Mouse (Mus musculus) embryonic facial prominence, embryonic 11.5 days (tissue): Measurements from ENCODE around the gene Cir1. TPM values are rescaled to one million over a fixed set of nuclear protein-coding genes. Genes with fewer than 3 reads are reported as not detected.

Source experiments
- ATAC-seq: fragments of 200-750 bp; cut with Nextera tagmentation; replicated peaks from 2 replicates; pipeline ENCODE4 v1.8.0; 2017; ENCODE audit warnings: low read depth; ENCODE audit not compliant: insufficient number of reproducible peaks, low FRiP score, low TSS enrichment
- DNase-seq: peaks from one replicate; pipeline ENCODE4 v3.0.0-alpha.2; 2015; ENCODE audit warnings: low spot score
- H3K27ac ChIP-seq: fragments of 300-500 bp; sonication (generic); replicated peaks from 2 replicates; pipeline ENCODE4 v1.5.1; 2014; ENCODE audit warnings: mild to moderate bottlenecking, low read depth, low read length, control low read depth
- H3K27me3 ChIP-seq: fragments of 300-500 bp; sonication (generic); 2 replicates; pipeline ENCODE4 v1.6.1; 2014; ENCODE audit warnings: mild to moderate bottlenecking, low read length, moderate library complexity, mixed read lengths; ENCODE audit not compliant: control insufficient read depth, insufficient read depth
- H3K36me3 ChIP-seq: fragments of 300-500 bp; sonication (generic); replicated peaks from 2 replicates; pipeline ENCODE4 v1.6.1; 2014; ENCODE audit warnings: low read depth, mild to moderate bottlenecking, low read length, moderate library complexity, mixed read lengths; ENCODE audit not compliant: control insufficient read depth, insufficient read depth
- H3K4me1 ChIP-seq: fragments of 300-500 bp; sonication (generic); 2 replicates; pipeline ENCODE4 v1.6.1; 2014; ENCODE audit warnings: low read length, mixed read lengths; ENCODE audit not compliant: control insufficient read depth, insufficient read depth
- H3K4me2 ChIP-seq: fragments of 300-500 bp; sonication (generic); 2 replicates; pipeline ENCODE4 v1.6.1; 2014; ENCODE audit warnings: low read depth, mild to moderate bottlenecking, control low read depth, low read length, moderate library complexity
- H3K4me3 ChIP-seq: fragments of 300-500 bp; sonication (generic); 2 replicates; pipeline ENCODE4 v1.5.1; 2014; ENCODE audit warnings: low read depth, low read length, control low read depth
- H3K9ac ChIP-seq: fragments of 300-500 bp; sonication (generic); replicated peaks from 2 replicates; pipeline ENCODE4 v1.6.1; 2014; ENCODE audit warnings: mild to moderate bottlenecking, control low read depth, low read length
- H3K9me3 ChIP-seq: fragments of 300-500 bp; sonication (generic); replicated peaks from 2 replicates; pipeline ENCODE4 v1.6.1; 2016; ENCODE audit warnings: mild to moderate bottlenecking, low read length, inconsistent platforms, mixed read lengths; ENCODE audit not compliant: control insufficient read depth
- WGBS: fragments of 180-500 bp; shearing (Covaris S2); extraction: QIAGEN DNeasy Blood & Tissue Kit; methylation state at CpG from one replicate; pipeline ENCODE4 v1.1.7; 2014; 5-methylcytosine and 5-hydroxymethylcytosine counted together
- polyA plus RNA-seq: library from polyadenylated mRNA; unstranded; fragments of >200 nt; fragmentation: Nextera tagmentation; extraction: Ambion mirVana; gene quantifications from 2 replicates; pipeline ENCODE4 v1.2.1, GENCODE M21; 2014

Gene Cir1
- polyA plus RNA-seq, 1 experiment from 2014 or later, result 26.8 TPM

GRCm38 (mm10) chr2:73279271-73280038 is 33.0 kb downstream of the Cir1 start:
- H3K4me2 ChIP-seq, result peak overlapping the region; percentile 28; the same call in 1 of the 2 replicates
- no peak overlapping the region for H3K9ac ChIP-seq
- H3K27me3 ChIP-seq, result peaks cover 41% of the 10 kb centered on the region
- peak; percentile 17 for DNase-seq
- H3K4me3 ChIP-seq, result peak overlapping the region; percentile 8; the same call in 1 of the 2 replicates
- no peak overlapping the region for H3K27ac ChIP-seq
- peaks cover 10% of the 10 kb centered on the region for H3K4me1 ChIP-seq
- H3K36me3 ChIP-seq, result no peaks in the 10 kb centered on the region
- 0 out of 2 replicates have a peak, but pooled peaks have one; percentile 25 for ATAC-seq
- H3K9me3 ChIP-seq, result no peaks in the 10 kb centered on the region
- under 1% methylated on average over 30 of the region's 31 CpGs for WGBS

DNA sequence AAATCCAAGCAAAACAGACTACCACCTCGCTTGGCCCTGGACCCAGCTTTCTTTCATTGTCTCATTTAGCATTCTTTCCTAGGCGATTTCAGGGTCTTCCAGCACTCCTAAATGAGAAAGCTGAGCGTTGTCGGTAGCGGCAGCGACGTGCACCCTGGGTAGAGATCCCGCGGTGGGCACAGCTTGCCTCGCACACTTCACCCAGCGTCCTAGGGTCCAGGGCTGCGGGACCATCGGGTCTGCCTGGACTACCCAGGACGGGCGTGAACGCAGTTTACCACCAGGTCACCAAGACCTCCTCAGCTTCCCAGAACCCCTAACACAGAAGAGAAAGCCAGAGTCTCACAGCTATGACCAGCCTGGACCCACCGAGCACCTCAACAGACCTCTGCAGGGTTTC is 33.6 kb downstream of the Cir1 start:
- Histone ChIP-seq H3K27ac (no peak overlapping the region), H3K4me2 (peak overlapping the region; percentile 28; the same call in 1 of the 2 replicates), H3K9ac (no peak overlapping the region), H3K4me3 (peak overlapping the region; percentile 8; the same call in 1 of the 2 replicates), H3K27me3 (peaks cover 46% of the 10 kb centered on the region), H3K9me3 (no peaks in the 10 kb centered on the region), H3K4me1 (peaks cover 10% of the 10 kb centered on the region), H3K36me3 (no peaks in the 10 kb centered on the region)
- DNase-seq, result peak; percentile 20
- ATAC-seq, result 0 out of 2 replicates have a peak, but pooled peaks have one; percentile 22
- 1% methylated on average over 17 of the region's 17 CpGs for WGBS

DNA sequence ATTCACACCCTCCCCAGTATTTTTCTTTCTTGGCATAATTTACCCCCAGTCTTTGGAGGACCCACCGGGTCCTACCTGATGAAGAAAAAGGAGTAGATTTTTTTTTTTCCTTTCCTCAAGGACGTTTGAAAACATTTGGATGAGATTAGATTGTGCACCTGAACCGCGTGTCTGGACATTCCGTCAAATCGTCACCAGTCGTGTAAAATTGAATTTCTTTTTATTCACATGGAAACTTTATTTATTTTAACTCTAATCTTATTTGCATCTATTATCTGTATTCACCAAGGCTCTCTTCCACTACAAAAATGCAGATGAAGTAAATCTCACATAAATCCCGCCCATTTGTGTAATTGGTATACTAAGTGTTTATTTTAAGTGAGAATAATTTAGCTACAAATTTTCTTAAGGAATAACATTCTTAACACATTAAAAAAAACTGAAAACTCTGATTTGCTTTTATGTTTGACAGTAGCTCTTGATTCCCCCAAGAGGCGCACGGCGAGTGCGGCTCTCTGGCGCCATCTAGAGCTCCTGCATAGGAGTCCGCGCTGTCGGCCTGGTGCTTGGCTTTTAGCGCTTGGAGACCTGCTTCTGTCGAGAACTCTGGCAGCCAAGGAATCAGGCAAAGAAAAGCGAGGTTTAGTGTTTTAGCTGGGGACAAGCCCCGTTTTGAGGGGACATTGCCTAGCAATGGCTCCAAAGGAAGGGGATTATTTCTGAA is 34.2 kb downstream of the Cir1 start:
- WGBS, result under 1% methylated on average over 20 of the region's 20 CpGs
- Histone ChIP-seq H3K4me1 (peaks cover 10% of the 10 kb centered on the region), H3K4me2 (no peak overlapping the region; the same call in 1 of the 2 replicates), H3K4me3 (peak overlapping the region; percentile 6; the same call in 1 of the 2 replicates), H3K27ac (no peak overlapping the region), H3K36me3 (no peaks in the 10 kb centered on the region), H3K27me3 (peaks cover 52% of the 10 kb centered on the region), H3K9me3 (no peaks in the 10 kb centered on the region), H3K9ac (no peak overlapping the region)
- ATAC-seq, result 0 out of 2 replicates have a peak, but pooled peaks have one; percentile 16
- DNase-seq, result peak; percentile 98

- DNase-seq, result peak; percentile 30
- H3K4me2 ChIP-seq, result peak overlapping the region; percentile 36; the same call in 1 of the 2 replicates
- no peak overlapping the region; the same call in 1 of the 2 replicates for H3K9ac ChIP-seq
- H3K9me3 ChIP-seq, result no peaks in the 10 kb centered on the region
- H3K27me3 ChIP-seq, result peaks cover 58% of the 10 kb centered on the region
- H3K36me3 ChIP-seq, result no peaks in the 10 kb centered on the region
- peak overlapping the region; percentile 18 for H3K4me3 ChIP-seq
- H3K4me1 ChIP-seq, result peaks cover 15% of the 10 kb centered on the region
- H3K27ac ChIP-seq, result no peak overlapping the region
- ATAC-seq, result no peak
- 1% methylated on average over 18 of the region's 18 CpGs for WGBS
Observed at GRCm38 (mm10) chr2:73277709-73278075, 34.8 kb downstream of the Cir1 start.

- 0% methylated on average over 38 of the region's 38 CpGs for WGBS
- peaks cover 15% of the 10 kb centered on the region for H3K4me1 ChIP-seq
- DNase-seq, result peak; percentile 44
Observed at GRCm38 (mm10) chr2:73277021-73277708, 35.3 kb downstream of the Cir1 start.

DNA sequence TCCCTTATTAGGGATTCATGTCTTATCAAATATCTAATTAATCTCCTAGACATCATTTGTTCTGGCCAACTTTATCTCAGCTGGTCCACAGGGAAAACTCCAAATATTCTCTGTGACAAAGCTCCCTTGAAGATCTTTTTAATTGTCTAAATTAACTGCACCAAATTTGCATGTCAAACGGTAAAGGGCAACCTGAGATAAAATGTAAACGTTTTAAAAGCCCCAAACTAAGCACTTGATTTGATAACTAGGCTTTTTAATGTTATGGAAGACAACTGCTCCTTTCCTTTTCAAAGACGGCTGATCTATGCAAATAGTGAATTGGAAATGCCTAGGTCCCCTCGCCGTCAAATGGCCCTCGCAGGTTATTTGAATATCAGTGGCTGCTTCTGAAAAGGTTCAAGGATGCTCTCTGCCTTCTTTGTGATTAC is 36.3 kb downstream of the Cir1 start:
- Histone ChIP-seq H3K27me3 (peaks cover 65% of the 10 kb centered on the region), H3K4me2 (no peak overlapping the region), H3K9ac (no peak overlapping the region), H3K9me3 (no peaks in the 10 kb centered on the region), H3K4me1 (peaks cover 15% of the 10 kb centered on the region), H3K27ac (no peak overlapping the region), H3K4me3 (no peak overlapping the region), H3K36me3 (no peaks in the 10 kb centered on the region)
- ATAC-seq (no peak), DNase-seq (peak; percentile 45)
- WGBS, result under 1% methylated on average over 6 of the region's 6 CpGs

More at GRCm38 (mm10) chr2:73277021-73277708, 35.3 kb downstream of the Cir1 start:
- Histone ChIP-seq H3K4me2 (peak overlapping the region; percentile 36), H3K36me3 (no peaks in the 10 kb centered on the region), H3K4me3 (peak overlapping the region; percentile 18), H3K27ac (no peak overlapping the region), H3K9me3 (no peaks in the 10 kb centered on the region), H3K9ac (no peak overlapping the region; the same call in 1 of the 2 replicates), H3K27me3 (peaks cover 60% of the 10 kb centered on the region)
- ATAC-seq, result peak; percentile 29; the same call in 1 of the 2 replicates

DNA sequence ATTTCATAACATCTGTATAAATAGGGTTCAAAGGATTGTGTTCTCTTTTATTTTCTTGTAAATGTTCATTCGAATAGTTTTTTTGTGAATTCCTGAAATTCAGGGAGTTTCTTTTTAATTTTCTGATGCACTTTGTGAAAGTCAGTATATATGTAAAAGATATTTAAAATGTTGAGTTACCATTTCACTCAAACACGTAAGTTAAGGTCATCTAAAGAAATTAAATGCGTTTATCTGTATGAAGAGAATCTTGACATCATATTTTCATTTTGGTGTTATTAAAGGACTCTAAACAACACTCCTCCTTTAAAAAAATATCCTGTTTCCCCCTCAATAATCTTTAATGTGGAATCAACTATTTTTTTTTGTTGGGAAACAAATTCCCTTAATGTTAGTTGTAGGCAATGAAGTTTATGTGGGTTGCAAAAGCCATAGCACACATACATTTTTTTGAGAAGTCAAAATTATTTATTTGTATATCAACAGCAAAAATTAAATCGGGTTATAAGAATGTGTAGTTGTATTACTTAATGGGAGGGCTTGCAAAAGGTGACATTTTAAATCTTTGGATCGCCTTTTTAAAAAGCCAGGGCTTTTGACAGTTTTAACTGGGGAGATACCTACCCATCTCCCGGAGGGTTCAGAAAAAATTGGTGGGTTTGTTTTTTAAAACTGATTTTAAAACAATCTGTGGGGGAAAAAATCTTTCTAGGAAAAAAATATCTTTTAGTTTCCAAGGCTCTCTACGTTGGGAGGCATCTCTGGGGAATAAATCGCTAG is 37.0 kb downstream of the Cir1 start:
- peaks cover 10% of the 10 kb centered on the region for H3K4me1 ChIP-seq
- no peak overlapping the region for H3K9ac ChIP-seq
- H3K9me3 ChIP-seq, result no peaks in the 10 kb centered on the region
- H3K4me3 ChIP-seq, result no peak overlapping the region
- peak; percentile 26 for DNase-seq
- ATAC-seq, result no peak
- H3K27ac ChIP-seq, result no peak overlapping the region
- peaks cover 65% of the 10 kb centered on the region for H3K27me3 ChIP-seq
- H3K36me3 ChIP-seq, result no peaks in the 10 kb centered on the region
- WGBS, result 11% methylated on average over 8 of the region's 8 CpGs
- H3K4me2 ChIP-seq, result no peak overlapping the region
